Mouse (Mus musculus) testis, adult 2 months (tissue): Measurements from ENCODE around the gene C1ra. TPM values are rescaled to one million over a fixed set of nuclear protein-coding genes. Genes with fewer than 3 reads are reported as not detected.
"Not testable (repeated sequence)": the region's sequence is repeated elsewhere in the genome, so short reads cannot be mapped to it uniquely, and the experiment has no call there.

ENCODE experiments used
- H3K27ac ChIP-seq: fragments of 200-500 bp; 2 replicates; pipeline ENCODE4 v1.5.1; 2012; ENCODE audit warnings: low read depth, low read length; ENCODE audit not compliant: control insufficient read depth, insufficient read depth
- H3K27me3 ChIP-seq: fragments of 200-500 bp; 2 replicates; pipeline ENCODE4 v1.6.1; 2012; ENCODE audit warnings: mild to moderate bottlenecking, low read length, moderate library complexity; ENCODE audit not compliant: control insufficient read depth, insufficient read depth
- H3K36me3 ChIP-seq: fragments of 200-500 bp; 2 replicates; pipeline ENCODE4 v1.6.1; 2012; ENCODE audit warnings: mild to moderate bottlenecking, low read length; ENCODE audit not compliant: control insufficient read depth, insufficient read depth
- H3K4me1 ChIP-seq: fragments of 200-500 bp; 2 replicates; pipeline ENCODE4 v1.6.1; 2012; ENCODE audit warnings: low read length; ENCODE audit not compliant: control insufficient read depth, insufficient read depth
- H3K4me3 ChIP-seq: fragments of 200-500 bp; 2 replicates; pipeline ENCODE4 v1.5.1; 2012; ENCODE audit warnings: low read depth, mild to moderate bottlenecking, low read length, moderate library complexity, mixed read lengths; ENCODE audit not compliant: control insufficient read depth
- CTCF ChIP-seq: fragments of 200-500 bp; IDR thresholded peaks from 2 replicates; pipeline ENCODE4 v1.5.1; 2012; ENCODE audit warnings: low read depth, mild to moderate bottlenecking, inconsistent platforms, low read length, moderate library complexity; ENCODE audit not compliant: control insufficient read depth, insufficient read depth, insufficient replicate concordance
- POLR2A ChIP-seq: fragments of 200-500 bp; IDR thresholded peaks from 2 replicates; pipeline ENCODE4 v1.6.1; 2012; ENCODE audit warnings: low read depth, mild to moderate bottlenecking, inconsistent platforms, low read length, moderate library complexity; ENCODE audit not compliant: control insufficient read depth
- polyA plus RNA-seq: library from polyadenylated mRNA; depleted of rRNA; stranded (reverse); fragments of >200 nt; gene quantifications from 2 replicates; pipeline ENCODE4 v1.2.3, GENCODE M21; 2012

Gene C1ra
- polyA plus RNA-seq, 1 experiment = 4.3 TPM

- Histone ChIP-seq H3K36me3 (no peaks in the 10 kb centered on the region), H3K27me3 (no peaks in the 10 kb centered on the region), H3K27ac (peak overlapping the region; percentile 37), H3K4me3 (no peak overlapping the region), H3K4me1 (no peaks in the 10 kb centered on the region)
- TF ChIP-seq CTCF (no peak), POLR2A (no peak)
Measured at GRCm38 (mm10) chr6:124501473-124501872, 10.7 kb upstream of the C1ra start.

GRCm38 (mm10) chr6:124502021-124502420 lies 10.2 kb upstream of the C1ra start:
- H3K27me3 ChIP-seq = no peaks in the 10 kb centered on the region
- no peaks in the 10 kb centered on the region for H3K4me1 ChIP-seq
- H3K27ac ChIP-seq = peak overlapping the region; percentile 37
- H3K4me3 ChIP-seq = no peak overlapping the region
- TF ChIP-seq POLR2A (no peak), CTCF (no peak)
- H3K36me3 ChIP-seq = no peaks in the 10 kb centered on the region

GRCm38 (mm10) chr6:124505028-124505427 lies 7.2 kb upstream of the C1ra start:
- no peak overlapping the region for H3K4me3 ChIP-seq
- H3K27me3 ChIP-seq = no peaks in the 10 kb centered on the region
- no peak for TF ChIP-seq CTCF
- TF ChIP-seq POLR2A = no peak
- H3K36me3 ChIP-seq = no peaks in the 10 kb centered on the region
- H3K4me1 ChIP-seq = no peaks in the 10 kb centered on the region; the same call in 1 of the 2 replicates
- H3K27ac ChIP-seq = no peak overlapping the region

- Histone ChIP-seq H3K27me3 (no peaks in the 10 kb centered on the region), H3K4me1 (no peaks in the 10 kb centered on the region; the same call in 1 of the 2 replicates), H3K36me3 (no peaks in the 10 kb centered on the region), H3K4me3 (no peak overlapping the region), H3K27ac (no peak overlapping the region)
- no peak for TF ChIP-seq POLR2A
Measured at GRCm38 (mm10) chr6:124506991-124507390, 5.2 kb upstream of the C1ra start.

GRCm38 (mm10) chr6:124508292-124508691 lies 3.9 kb upstream of the C1ra start:
- Histone ChIP-seq H3K36me3 (no peaks in the 10 kb centered on the region), H3K27ac (no peak overlapping the region), H3K4me1 (no peaks in the 10 kb centered on the region; the same call in 1 of the 2 replicates), H3K27me3 (no peaks in the 10 kb centered on the region), H3K4me3 (no peak overlapping the region)
- no peak for TF ChIP-seq CTCF
- no peak for TF ChIP-seq POLR2A

GRCm38 (mm10) chr6:124509192-124509591 lies 3.0 kb upstream of the C1ra start:
- not testable (repeated sequence) for H3K27me3 ChIP-seq, H3K4me1 ChIP-seq, H3K36me3 ChIP-seq, H3K4me3 ChIP-seq, H3K27ac ChIP-seq

GRCm38 (mm10) chr6:124511936-124512335 lies 269 bp upstream of the C1ra start:
- Histone ChIP-seq H3K4me3 (no peak overlapping the region), H3K27ac (no peak overlapping the region), H3K27me3 (no peaks in the 10 kb centered on the region), H3K4me1 (no peaks in the 10 kb centered on the region; the same call in 1 of the 2 replicates), H3K36me3 (no peaks in the 10 kb centered on the region)
- TF ChIP-seq POLR2A = no peak
- no peak for TF ChIP-seq CTCF

- H3K27ac ChIP-seq, H3K27me3 ChIP-seq, H3K4me3 ChIP-seq, H3K4me1 ChIP-seq, H3K36me3 ChIP-seq: not testable (repeated sequence)
Measured at GRCm38 (mm10) chr6:124517733-124518132, 5.5 kb downstream of the C1ra start.

- H3K4me1 ChIP-seq, H3K36me3 ChIP-seq, H3K4me3 ChIP-seq, H3K27ac ChIP-seq, H3K27me3 ChIP-seq: not testable (repeated sequence)
Measured at GRCm38 (mm10) chr6:124522082-124522481, 9.9 kb downstream of the C1ra start.
